Mouse (Mus musculus): ENCODE measurements at regions not wholly inside any gene's neighbourhood (a gene's known extent, or its start where the extent isn't known, plus 50 kb on each side); places are given as distances from the start of the nearest gene placed in this dataset.

- no peak for DNase-seq (ENCODE audit: low spot score in 2 of 2)
Measured at GRCm38 (mm10) chr13:56021716-56022115, 114.4 kb downstream of the H2afy start.

DNA sequence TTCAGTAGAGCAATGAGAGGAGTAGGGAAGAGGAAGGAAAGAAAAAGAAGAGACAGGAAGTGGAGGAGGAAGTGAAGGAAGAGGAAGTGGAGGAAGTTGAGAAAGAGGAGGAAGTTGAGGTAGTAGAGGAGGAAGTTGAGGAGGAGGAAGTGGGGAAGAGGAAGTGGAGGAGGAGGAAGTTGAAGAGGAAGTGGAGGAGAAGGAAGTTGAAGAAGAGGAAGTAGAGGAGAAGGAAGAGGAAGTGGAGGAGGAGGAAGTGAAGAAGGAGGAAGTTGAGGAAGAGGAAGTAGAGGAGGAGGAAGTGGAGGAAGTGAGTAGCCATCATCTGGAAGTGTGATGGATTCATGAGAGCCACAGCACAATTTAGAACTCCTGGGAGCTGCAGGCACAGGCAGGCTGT lies 122.2 kb downstream of the H2afy start:
- no peak for DNase-seq (ENCODE audit: low spot score in 2 of 2)

GRCm38 (mm10) chr13:56010416-56010815 lies 125.7 kb downstream of the H2afy start:
- DNase-seq (ENCODE audit: low spot score in 2 of 2), result peak; percentile 44 to 52

GRCm38 (mm10) chr13:56006827-56007226 lies 129.3 kb downstream of the H2afy start:
- no peak for DNase-seq (ENCODE audit: low spot score in 2 of 2)

DNA sequence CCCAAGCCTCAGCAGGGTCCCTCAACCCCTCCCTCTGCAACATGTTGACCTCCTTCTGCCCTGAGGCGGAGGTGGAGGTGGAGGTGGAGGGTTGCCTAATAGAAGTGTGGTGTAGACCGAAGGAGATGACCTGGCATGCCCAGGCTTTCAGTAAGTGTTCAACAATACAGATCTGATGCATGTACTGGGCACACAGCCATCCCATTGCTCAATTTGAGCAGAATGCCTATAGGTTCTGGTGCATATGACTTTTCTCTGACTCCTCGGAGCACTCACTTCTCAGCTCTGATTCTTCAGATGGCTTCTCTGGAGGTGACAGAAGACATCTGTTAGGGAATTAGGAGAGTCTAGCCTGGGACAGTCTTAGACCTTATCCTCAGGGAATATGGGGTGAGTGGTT lies 130.4 kb downstream of the H2afy start:
- no peak for DNase-seq (ENCODE audit: low spot score in 2 of 2)

DNA sequence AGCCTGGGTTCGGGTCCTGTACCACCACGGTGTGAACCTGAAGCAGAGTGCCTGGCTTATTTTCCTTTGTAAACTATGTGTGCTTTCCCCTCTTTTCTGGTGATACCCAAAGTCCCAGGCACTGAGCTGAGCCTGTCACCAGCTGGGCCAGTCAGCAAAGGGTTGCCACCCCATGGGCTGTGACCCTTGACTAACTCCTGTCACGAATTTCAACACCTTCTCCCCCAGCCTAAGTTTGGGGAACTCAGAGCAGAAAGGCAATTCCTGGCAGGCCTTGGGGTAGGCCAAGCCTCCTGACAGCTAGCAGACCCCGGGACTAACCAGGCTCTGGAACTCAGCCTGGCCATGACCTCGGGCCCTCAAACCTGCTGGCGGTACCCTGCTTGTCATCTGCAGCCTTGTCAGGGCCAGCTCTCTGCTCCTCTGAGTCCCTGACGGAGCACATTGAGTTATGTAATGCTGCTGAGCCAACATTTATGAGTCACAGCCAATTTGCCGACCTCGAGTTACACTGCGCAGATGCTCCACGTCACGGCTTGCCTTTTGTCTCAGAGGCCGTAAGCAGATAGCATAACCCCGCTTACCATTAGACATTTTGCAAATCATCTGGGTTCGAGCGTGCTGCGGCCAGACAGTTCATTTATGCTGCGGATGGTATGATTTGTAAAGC lies 132.3 kb downstream of the H2afy start:
- peak in 1 of 2 experiments; percentile 42 for DNase-seq (ENCODE audit: low spot score in 2 of 2)

DNA sequence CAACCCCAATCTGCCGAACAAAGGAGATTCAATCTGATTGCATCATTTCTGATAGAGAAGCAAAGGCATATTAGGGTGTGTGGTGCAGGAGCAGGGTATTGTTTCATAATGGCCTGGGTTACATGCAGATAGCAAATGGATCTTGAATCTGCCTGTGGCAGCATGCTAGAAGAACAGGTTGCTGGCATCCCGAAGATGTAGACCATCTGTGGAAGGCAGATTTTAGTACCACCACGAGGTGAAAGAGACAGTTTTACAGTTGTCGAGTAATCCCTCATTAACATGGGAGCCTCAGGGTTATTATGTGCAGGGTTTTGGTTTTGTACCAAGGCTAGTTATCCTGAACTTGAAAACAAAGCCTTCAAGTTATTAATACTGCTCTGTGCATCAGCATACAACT lies 140.9 kb downstream of the H2afy start:
- peak in 1 of 2 experiments; percentile 38 for DNase-seq (ENCODE audit: low spot score in 2 of 2)

GRCm38 (mm10) chr13:55994460-55994859 lies 141.7 kb downstream of the H2afy start:
- no peak for DNase-seq (ENCODE audit: low spot score in 2 of 2)

- DNase-seq (ENCODE audit: low spot score in 2 of 2), result no peak
Measured at GRCm38 (mm10) chr13:55992699-55993098, 143.5 kb downstream of the H2afy start.

DNA sequence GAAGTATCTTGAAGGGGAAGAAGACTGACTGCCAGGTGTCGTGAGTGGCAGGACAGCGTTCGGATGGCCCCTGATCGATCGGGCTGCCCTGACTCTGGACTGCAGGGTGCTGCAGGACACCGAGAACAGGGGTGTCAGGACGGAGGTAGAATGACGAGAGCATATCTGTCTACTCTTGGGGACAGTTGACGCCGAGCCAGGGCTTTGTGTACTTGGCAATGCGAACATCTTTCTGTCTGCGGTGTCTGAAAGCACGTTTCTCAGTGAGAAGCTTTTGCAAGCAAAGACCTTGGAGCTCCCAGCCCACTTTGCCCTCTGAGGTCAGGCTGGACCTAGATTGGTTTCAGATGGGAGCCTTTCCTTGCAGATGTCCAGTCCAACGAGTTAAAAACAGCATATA lies 144.9 kb downstream of the H2afy start:
- no peak for DNase-seq (ENCODE audit: low spot score in 2 of 2)

DNA sequence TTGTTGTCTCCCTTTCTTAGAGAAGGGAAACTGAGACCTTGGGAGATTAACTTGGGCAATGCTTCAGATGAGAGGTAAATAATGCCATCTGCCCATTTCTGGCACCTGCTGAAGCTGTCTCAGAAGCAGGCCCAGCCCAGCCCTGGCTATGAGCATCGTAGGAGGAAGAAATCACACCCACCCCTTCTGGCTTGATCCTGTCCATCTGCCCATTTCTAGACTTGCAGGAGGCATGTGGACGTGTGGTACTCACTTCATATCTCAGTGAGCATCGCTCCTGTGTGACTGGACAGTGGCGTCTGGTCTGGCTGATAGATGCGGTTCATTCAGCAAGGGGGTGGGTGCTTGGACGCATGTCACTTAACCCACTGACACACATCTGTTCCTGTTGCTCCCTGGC lies 146.0 kb downstream of the H2afy start:
- peak in 1 of 2 experiments; percentile 40 for DNase-seq (ENCODE audit: low spot score in 2 of 2)

DNA sequence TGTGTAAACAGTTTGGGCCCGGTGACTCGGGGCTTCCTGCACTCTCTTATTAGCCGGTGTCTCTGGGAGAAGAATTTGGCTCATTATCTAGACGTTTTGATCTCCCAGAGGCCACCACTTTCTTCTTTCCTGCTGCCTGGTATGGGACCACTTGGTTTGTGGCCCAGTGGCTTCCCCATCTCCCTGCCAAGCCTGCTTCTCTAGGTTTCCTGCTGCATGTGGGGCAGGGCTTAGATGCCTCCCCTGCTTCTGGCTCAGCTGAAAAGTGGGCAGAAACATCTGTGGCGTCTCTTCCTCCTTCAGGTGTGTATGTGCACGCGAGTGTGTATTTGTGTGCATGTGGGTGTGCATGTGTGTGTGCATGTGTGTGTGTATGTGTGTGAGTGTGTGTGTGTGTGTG lies 146.8 kb downstream of the H2afy start:
- no peak for DNase-seq (ENCODE audit: low spot score in 2 of 2)

GRCm38 (mm10) chr13:55985396-55985795 lies 149.4 kb upstream of the Pitx1 start:
- DNase-seq (ENCODE audit: low spot score in 2 of 2), result no peak

GRCm38 (mm10) chr13:55984772-55985171 lies 148.8 kb upstream of the Pitx1 start:
- no peak for DNase-seq (ENCODE audit: low spot score in 2 of 2)

- no peak for DNase-seq (ENCODE audit: low spot score in 2 of 2)
Measured at GRCm38 (mm10) chr13:55983851-55984250, 147.9 kb upstream of the Pitx1 start.

GRCm38 (mm10) chr13:55981041-55981440 lies 145.0 kb upstream of the Pitx1 start:
- no peak for DNase-seq (ENCODE audit: low spot score in 2 of 2)

DNA sequence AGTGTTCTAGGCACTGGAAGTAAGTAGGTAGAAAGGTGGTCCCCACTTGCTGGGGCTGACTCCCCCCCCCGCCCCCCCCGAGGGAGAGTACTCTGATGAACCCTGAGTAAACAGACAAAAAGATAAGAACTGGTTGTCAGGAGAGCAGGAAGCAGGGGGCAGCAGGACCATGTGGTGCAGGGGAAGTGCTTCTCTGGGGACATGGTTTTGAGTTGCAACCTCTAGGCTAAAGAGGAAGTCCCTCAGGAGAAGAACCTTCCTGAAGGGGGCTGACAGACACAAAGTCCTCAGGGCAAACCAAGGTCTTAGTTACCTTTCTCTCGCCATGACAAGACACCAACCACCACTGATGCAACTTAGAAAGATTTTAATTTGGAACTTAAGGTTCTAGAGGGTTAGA lies 141.9 kb upstream of the Pitx1 start:
- DNase-seq (ENCODE audit: low spot score in 2 of 2), result no peak

DNA sequence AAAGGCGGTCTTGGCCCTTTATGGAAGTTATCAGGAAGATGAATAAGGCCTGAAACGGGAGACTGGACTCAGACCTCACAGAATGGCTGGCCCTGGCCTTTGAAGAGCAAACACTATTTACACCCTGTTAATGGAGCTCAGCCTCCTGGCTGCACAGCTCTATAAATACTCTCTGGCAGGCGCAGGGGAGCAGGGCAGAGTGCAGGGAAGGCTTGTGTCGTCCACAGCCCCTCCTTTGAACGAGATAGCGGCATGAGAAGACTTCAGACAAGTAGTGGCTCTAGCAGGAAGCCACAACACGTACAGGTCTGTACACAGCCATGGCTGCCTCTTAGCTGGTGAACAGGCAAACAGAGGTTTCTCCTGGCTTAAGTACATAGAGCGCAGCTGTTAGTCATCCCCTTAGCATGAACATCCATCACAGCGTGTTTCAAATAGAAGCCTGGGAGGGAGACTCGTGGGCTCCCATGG lies 141.0 kb upstream of the Pitx1 start:
- DNase-seq (ENCODE audit: low spot score in 2 of 2), result no peak

DNA sequence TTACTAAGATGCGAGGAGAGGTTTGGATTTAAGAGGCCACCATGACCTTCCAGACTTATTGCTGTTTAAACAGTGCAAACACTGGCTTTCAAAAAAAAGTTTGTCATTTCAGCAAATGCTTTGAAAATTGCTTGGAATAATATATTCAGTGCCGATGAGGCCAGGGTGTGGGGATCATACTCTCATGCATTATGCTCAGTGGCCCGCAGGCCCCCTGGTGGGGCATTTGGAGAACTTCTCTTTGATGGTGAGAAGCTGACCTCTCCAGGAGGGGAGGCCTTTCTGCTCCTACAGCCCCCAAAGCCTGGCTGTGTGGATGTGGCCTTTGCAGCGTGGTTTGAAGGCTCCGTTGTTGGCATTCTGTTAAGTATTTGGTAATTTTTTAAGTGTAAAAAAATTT lies 138.1 kb upstream of the Pitx1 start:
- DNase-seq (ENCODE audit: low spot score in 2 of 2), result no peak

DNA sequence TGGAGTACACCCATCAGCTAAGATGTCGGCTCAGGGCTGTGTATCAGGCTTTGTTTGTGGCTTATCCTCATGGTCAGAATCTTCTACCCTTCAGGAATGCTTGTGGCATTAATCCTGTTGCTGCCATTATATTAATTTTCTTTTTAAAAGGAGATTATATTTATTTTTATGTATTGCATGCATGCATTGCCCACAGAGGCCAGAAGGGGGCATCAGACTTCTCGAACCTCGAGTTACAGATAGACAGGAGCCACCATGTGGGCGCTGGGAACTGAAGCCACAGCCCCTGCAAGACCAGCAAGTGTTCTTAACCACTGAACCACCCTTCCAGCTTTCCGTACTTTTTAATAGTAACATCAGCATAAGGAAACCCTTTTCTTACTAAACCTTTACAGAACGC lies 134.7 kb upstream of the Pitx1 start:
- no peak for DNase-seq (ENCODE audit: low spot score in 2 of 2)

GRCm38 (mm10) chr13:55969473-55969872 lies 133.5 kb upstream of the Pitx1 start:
- no peak for DNase-seq (ENCODE audit: low spot score in 2 of 2)

DNA sequence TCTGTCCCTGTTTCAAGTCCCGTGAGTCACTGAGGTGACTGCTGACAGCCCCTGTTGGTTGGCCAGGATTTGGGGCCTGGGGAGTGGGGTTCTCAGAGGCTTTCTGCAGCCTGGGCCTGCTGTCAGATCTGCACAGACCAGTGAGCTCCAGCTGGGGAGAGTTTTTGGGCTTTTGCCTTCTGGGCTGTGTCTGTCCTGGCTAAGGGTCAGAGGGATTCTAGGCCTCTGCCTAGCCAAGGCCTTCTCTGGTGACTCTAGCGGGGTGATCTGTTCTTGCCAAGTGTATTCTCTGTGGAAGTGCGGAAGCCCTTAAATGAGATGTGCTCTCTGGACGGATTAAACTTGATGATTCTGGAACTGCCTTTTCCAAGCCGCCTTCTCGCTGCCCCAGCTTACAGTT lies 131.2 kb upstream of the Pitx1 start:
- no peak for DNase-seq (ENCODE audit: low spot score in 2 of 2)

DNA sequence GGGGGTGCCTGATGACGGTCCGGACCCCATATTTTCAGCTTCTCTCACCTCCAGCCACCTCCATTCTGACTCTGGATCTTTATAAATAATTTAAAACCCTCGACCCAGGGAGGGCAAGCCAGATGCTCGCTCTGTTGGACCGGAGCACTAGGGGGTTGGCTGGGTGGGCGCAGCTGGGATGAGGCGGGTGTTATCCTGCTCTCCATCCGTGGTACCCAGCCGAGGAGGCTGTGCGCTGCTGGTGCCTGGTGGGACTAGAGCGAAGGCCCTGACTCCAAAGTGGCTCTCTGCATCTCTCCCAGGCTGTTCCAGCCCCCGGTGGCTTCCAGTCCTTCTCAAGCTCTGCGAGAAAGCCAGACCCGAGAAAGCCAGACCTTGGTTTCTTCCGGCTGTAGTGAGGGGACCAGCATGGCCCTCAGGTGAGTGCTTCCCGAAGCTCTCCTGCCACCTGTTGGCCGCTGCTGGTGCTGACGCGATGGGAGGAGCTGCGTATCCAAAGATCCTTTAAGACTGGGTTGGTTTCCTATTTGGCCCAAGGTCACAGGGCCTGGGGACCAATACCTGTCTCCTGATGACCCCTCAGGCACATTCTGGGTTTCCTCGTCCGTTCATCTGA lies 127.1 kb upstream of the Pitx1 start:
- DNase-seq (ENCODE audit: low spot score in 2 of 2), result peak; percentile 60 to 76

Measured in right cerebral cortex, postnatal 10 days (tissue).